Mouse (Mus musculus) heart, embryonic 14.5 days (tissue): ENCODE measurements at regions not wholly inside any gene's neighbourhood (a gene's known extent, or its start where the extent isn't known, plus 50 kb on each side); places are given as distances from the start of the nearest gene placed in this dataset.

Experiments
- ATAC-seq: fragments of 200-750 bp; cut with Nextera tagmentation; 2 replicates; pipeline ENCODE4 v1.8.0; 2017; ENCODE audit warnings: low read depth, moderate TSS enrichment; ENCODE audit not compliant: insufficient number of reproducible peaks, insufficient read depth, low FRiP score
- H3K27ac ChIP-seq, 2 experiments: fragments of 200-500 bp in 1 of 2; fragments of 300-500 bp in 1 of 2; sonication (generic) in 1 of 2; replicated peaks in 1 of 2; 2 replicates each; pipeline ENCODE4 v1.5.1; 2012 to 2014; ENCODE audit warnings: low read depth in 2 of 2, low read length in 2 of 2, control low read depth in 1 of 2, mild to moderate bottlenecking in 1 of 2, mixed read lengths in 1 of 2; ENCODE audit not compliant: control insufficient read depth in 1 of 2, insufficient read depth in 1 of 2
- H3K27me3 ChIP-seq: fragments of 300-500 bp; sonication (generic); 2 replicates; pipeline ENCODE4 v1.6.1; 2014; ENCODE audit warnings: mild to moderate bottlenecking, low read length, control low read depth; ENCODE audit not compliant: control insufficient read depth, insufficient read depth
- H3K36me3 ChIP-seq: fragments of 300-500 bp; sonication (generic); 2 replicates; pipeline ENCODE4 v1.6.1; 2014; ENCODE audit warnings: mild to moderate bottlenecking, control low read depth, low read length, mixed read lengths; ENCODE audit not compliant: control insufficient read depth, insufficient read depth
- H3K4me1 ChIP-seq, 2 experiments: fragments of 200-500 bp in 1 of 2; fragments of 300-500 bp in 1 of 2; sonication (generic) in 1 of 2; 2 replicates each; pipeline ENCODE4 v1.6.1; 2012 to 2014; ENCODE audit warnings: low read length in 2 of 2, control low read depth in 1 of 2, mixed read lengths in 1 of 2; ENCODE audit not compliant: control insufficient read depth in 2 of 2, insufficient read depth in 2 of 2
- H3K4me2 ChIP-seq: fragments of 300-500 bp; sonication (generic); 2 replicates; pipeline ENCODE4 v1.6.1; 2014; ENCODE audit warnings: mild to moderate bottlenecking, low read length
- H3K4me3 ChIP-seq, 2 experiments: fragments of 200-500 bp in 1 of 2; fragments of 300-500 bp in 1 of 2; sonication (generic) in 1 of 2; 2 replicates each; pipeline ENCODE4 v1.5.1; 2012 to 2014; ENCODE audit warnings: low read length in 2 of 2, mild to moderate bottlenecking in 2 of 2, control low read depth in 1 of 2, low read depth in 1 of 2, moderate library complexity in 1 of 2; ENCODE audit not compliant: control insufficient read depth in 1 of 2, insufficient read depth in 1 of 2
- H3K9ac ChIP-seq: fragments of 300-500 bp; sonication (generic); 2 replicates; pipeline ENCODE4 v1.6.1; 2014; ENCODE audit warnings: mild to moderate bottlenecking, low read length
- H3K9me3 ChIP-seq: fragments of 300-500 bp; sonication (generic); 2 replicates; pipeline ENCODE4 v1.6.1; 2016; ENCODE audit warnings: low read length, control low read depth; ENCODE audit not compliant: control insufficient read depth
- WGBS: fragments of 180-500 bp; shearing (Covaris S2); extraction: QIAGEN DNeasy Blood & Tissue Kit; methylation state at CpG from one replicate; pipeline ENCODE4 v1.1.7; 2014; 5-methylcytosine and 5-hydroxymethylcytosine counted together

DNA sequence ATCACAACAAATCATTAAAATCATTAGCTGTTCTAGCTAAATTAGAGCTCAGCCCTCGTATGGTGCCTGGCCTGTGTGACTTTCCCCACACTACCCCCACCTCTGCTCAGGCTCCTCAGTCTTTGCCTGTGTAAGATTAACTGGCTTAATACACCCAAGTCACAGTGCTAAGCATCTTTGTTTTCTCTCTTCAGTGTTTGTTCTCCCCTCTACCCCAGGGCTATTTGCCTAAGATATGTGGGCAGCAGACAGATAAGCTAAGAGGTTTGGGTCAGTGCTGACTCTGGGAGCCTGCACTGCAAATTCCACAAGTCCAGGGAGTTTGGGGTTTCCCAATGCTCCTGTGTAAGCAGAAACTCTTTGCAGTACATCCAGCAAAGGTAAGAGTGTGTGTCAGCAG lies 564.2 kb upstream of the Camk1g start:
- H3K9ac ChIP-seq: no peak overlapping the region
- H3K9me3 ChIP-seq: no peaks in the 10 kb centered on the region
- 35% methylated on average over 1 of the region's 1 CpGs for WGBS
- H3K27ac ChIP-seq: no peak overlapping the region
- H3K4me3 ChIP-seq: no peak overlapping the region
- no peak overlapping the region for H3K4me2 ChIP-seq
- no peaks in the 10 kb centered on the region for H3K4me1 ChIP-seq
- H3K36me3 ChIP-seq: no peaks in the 10 kb centered on the region
- no peaks in the 10 kb centered on the region for H3K27me3 ChIP-seq
- ATAC-seq: no peak

DNA sequence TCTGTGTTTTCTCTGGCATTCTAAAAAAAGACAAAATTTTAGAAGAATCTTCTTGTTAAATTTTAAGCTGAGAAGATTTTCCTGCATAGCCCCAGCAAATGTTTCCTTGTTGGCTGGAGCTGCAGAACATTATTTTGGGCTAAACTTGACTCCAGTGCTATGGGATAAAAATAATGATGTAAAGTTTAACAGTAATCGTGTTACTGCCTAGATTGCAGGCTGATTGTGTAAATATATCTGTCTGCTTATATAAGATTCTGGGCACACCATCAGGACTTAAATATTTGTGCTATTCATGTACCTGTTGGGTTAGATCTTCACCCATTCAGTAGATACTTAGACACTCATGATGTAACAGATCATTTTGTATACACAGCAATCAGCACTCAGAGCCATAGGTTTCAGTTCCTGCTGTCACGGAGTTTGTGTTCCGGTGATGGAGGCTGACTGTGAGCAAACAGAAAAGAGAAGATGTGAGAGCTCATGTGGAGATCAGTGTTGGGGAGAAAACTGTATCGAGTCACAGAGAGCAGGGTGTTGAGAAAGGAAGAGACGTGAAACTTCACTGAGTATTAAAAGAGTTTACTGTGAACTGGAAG lies 561.1 kb upstream of the Camk1g start:
- Histone ChIP-seq H3K36me3 (no peaks in the 10 kb centered on the region), H3K4me1 (no peaks in the 10 kb centered on the region), H3K9ac (no peak overlapping the region), H3K4me2 (no peak overlapping the region), H3K9me3 (no peaks in the 10 kb centered on the region), H3K27ac (no peak overlapping the region), H3K4me3 (no peak overlapping the region), H3K27me3 (no peaks in the 10 kb centered on the region)
- WGBS: 73% methylated on average over 5 of the region's 5 CpGs
- ATAC-seq: no peak

DNA sequence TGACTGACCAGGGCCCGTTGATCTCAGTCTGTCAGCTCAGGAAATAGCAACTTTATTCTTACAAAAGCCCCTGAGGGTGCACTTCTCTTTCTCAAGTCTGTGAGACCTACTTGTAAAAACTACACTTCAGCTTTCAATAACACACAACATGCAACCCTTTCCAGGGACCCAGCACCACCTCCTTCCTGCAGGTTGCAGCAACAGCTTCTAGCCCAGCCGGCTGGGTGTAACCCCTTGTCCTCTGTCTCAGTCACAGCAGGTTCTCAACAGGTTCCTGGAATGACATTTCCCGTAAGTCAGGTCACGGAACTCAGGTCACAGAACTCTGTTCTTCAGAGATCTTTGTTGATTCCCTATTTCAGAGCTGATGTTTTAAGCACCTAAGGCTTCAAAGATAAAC lies 558.5 kb upstream of the Camk1g start:
- Histone ChIP-seq H3K9ac (no peak overlapping the region), H3K4me2 (no peak overlapping the region), H3K27ac (no peak overlapping the region), H3K9me3 (no peaks in the 10 kb centered on the region), H3K4me1 (no peaks in the 10 kb centered on the region), H3K36me3 (no peaks in the 10 kb centered on the region), H3K4me3 (no peak overlapping the region), H3K27me3 (no peaks in the 10 kb centered on the region)
- ATAC-seq: no peak
- 66% methylated on average over 4 of the region's 4 CpGs for WGBS

- Histone ChIP-seq H3K4me1 (no peaks in the 10 kb centered on the region), H3K9me3 (no peaks in the 10 kb centered on the region), H3K27me3 (no peaks in the 10 kb centered on the region), H3K36me3 (no peaks in the 10 kb centered on the region), H3K9ac (no peak overlapping the region), H3K4me2 (no peak overlapping the region), H3K4me3 (no peak overlapping the region), H3K27ac (no peak overlapping the region)
- 67% methylated on average over 4 of the region's 4 CpGs for WGBS
- ATAC-seq: no peak
Observed at GRCm38 (mm10) chr1:193922756-193923155, 552.7 kb upstream of the Camk1g start.

- H3K9me3 ChIP-seq: no peaks in the 10 kb centered on the region
- no peaks in the 10 kb centered on the region for H3K27me3 ChIP-seq
- no peaks in the 10 kb centered on the region for H3K36me3 ChIP-seq
- WGBS: 43% methylated on average over 3 of the region's 3 CpGs
- no peak overlapping the region for H3K9ac ChIP-seq
- no peak overlapping the region for H3K27ac ChIP-seq
- H3K4me1 ChIP-seq: no peaks in the 10 kb centered on the region
- no peak overlapping the region for H3K4me2 ChIP-seq
- ATAC-seq: no peak
- H3K4me3 ChIP-seq: no peak overlapping the region
Observed at GRCm38 (mm10) chr1:193919243-193919642, 549.1 kb upstream of the Camk1g start.

DNA sequence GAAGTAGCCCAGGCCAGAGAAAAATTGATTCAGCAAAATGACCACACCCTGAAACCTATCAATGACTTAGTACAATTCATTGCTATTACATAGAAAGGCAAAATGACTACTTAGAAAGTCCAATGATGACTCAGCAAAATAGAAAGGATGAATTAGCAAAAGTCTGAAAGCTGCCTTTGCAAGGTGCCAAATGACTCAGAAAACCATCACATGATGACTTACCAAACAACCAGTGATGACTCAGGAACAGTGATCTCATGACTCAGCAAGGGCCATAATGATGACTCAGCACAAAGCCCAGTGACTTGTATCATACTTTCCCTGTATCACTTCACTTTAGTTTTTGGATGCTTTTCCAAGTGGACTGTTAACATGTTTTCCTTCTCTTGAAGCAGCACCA lies 535.6 kb upstream of the Camk1g start:
- no peak overlapping the region for H3K27ac ChIP-seq
- no peaks in the 10 kb centered on the region for H3K4me1 ChIP-seq
- no peaks in the 10 kb centered on the region for H3K9me3 ChIP-seq
- no peak overlapping the region for H3K9ac ChIP-seq
- no peak overlapping the region for H3K4me2 ChIP-seq
- H3K4me3 ChIP-seq: no peak overlapping the region
- no peak for ATAC-seq
- no peaks in the 10 kb centered on the region for H3K27me3 ChIP-seq
- H3K36me3 ChIP-seq: no peaks in the 10 kb centered on the region

- no peak overlapping the region for H3K4me2 ChIP-seq
- H3K4me1 ChIP-seq: no peaks in the 10 kb centered on the region; a peak in 1 of 4 replicates
- no peaks in the 10 kb centered on the region for H3K9me3 ChIP-seq
- no peaks in the 10 kb centered on the region for H3K27me3 ChIP-seq
- ATAC-seq: no peak
- no peak overlapping the region for H3K9ac ChIP-seq
- H3K4me3 ChIP-seq: no peak overlapping the region
- H3K36me3 ChIP-seq: no peaks in the 10 kb centered on the region
- H3K27ac ChIP-seq: no peak overlapping the region
Observed at GRCm38 (mm10) chr1:193894072-193894471, 524.0 kb upstream of the Camk1g start.

- Histone ChIP-seq H3K4me1 (peaks cover 6 to 20% of the 10 kb centered on the region in 2 experiments), H3K27ac (peak overlapping the region; percentile 60 to 62), H3K4me2 (no peak overlapping the region), H3K4me3 (no peak overlapping the region), H3K36me3 (no peaks in the 10 kb centered on the region), H3K27me3 (no peaks in the 10 kb centered on the region), H3K9ac (no peak overlapping the region), H3K9me3 (no peaks in the 10 kb centered on the region)
- WGBS: 0% methylated on average over 2 of the region's 2 CpGs
- peak; percentile 64; the same call in 1 of the 2 replicates for ATAC-seq
Observed at GRCm38 (mm10) chr1:193876540-193876939, 506.4 kb upstream of the Camk1g start.
